Mouse (Mus musculus) testis, adult 2 months (tissue): ENCODE results near the gene H2afz. TPM values are rescaled to one million over a fixed set of nuclear protein-coding genes. Genes with fewer than 3 reads are reported as not detected.

Experiments used
- H3K27ac ChIP-seq: fragments of 200-500 bp; 2 replicates; pipeline ENCODE4 v1.5.1; 2012; ENCODE audit warnings: low read depth, low read length; ENCODE audit not compliant: control insufficient read depth, insufficient read depth
- H3K27me3 ChIP-seq: fragments of 200-500 bp; 2 replicates; pipeline ENCODE4 v1.6.1; 2012; ENCODE audit warnings: mild to moderate bottlenecking, low read length, moderate library complexity; ENCODE audit not compliant: control insufficient read depth, insufficient read depth
- H3K36me3 ChIP-seq: fragments of 200-500 bp; 2 replicates; pipeline ENCODE4 v1.6.1; 2012; ENCODE audit warnings: mild to moderate bottlenecking, low read length; ENCODE audit not compliant: control insufficient read depth, insufficient read depth
- H3K4me1 ChIP-seq: fragments of 200-500 bp; 2 replicates; pipeline ENCODE4 v1.6.1; 2012; ENCODE audit warnings: low read length; ENCODE audit not compliant: control insufficient read depth, insufficient read depth
- H3K4me3 ChIP-seq: fragments of 200-500 bp; 2 replicates; pipeline ENCODE4 v1.5.1; 2012; ENCODE audit warnings: low read depth, mild to moderate bottlenecking, low read length, moderate library complexity, mixed read lengths; ENCODE audit not compliant: control insufficient read depth
- CTCF ChIP-seq: fragments of 200-500 bp; IDR thresholded peaks from 2 replicates; pipeline ENCODE4 v1.5.1; 2012; ENCODE audit warnings: low read depth, mild to moderate bottlenecking, inconsistent platforms, low read length, moderate library complexity; ENCODE audit not compliant: control insufficient read depth, insufficient read depth, insufficient replicate concordance
- POLR2A ChIP-seq: fragments of 200-500 bp; IDR thresholded peaks from 2 replicates; pipeline ENCODE4 v1.6.1; 2012; ENCODE audit warnings: low read depth, mild to moderate bottlenecking, inconsistent platforms, low read length, moderate library complexity; ENCODE audit not compliant: control insufficient read depth
- polyA plus RNA-seq: library from polyadenylated mRNA; depleted of rRNA; stranded (reverse); fragments of >200 nt; gene quantifications from 2 replicates; pipeline ENCODE4 v1.2.3, GENCODE M21; 2012

H2afz gene
- polyA plus RNA-seq, 1 experiment = 782 TPM

DNA sequence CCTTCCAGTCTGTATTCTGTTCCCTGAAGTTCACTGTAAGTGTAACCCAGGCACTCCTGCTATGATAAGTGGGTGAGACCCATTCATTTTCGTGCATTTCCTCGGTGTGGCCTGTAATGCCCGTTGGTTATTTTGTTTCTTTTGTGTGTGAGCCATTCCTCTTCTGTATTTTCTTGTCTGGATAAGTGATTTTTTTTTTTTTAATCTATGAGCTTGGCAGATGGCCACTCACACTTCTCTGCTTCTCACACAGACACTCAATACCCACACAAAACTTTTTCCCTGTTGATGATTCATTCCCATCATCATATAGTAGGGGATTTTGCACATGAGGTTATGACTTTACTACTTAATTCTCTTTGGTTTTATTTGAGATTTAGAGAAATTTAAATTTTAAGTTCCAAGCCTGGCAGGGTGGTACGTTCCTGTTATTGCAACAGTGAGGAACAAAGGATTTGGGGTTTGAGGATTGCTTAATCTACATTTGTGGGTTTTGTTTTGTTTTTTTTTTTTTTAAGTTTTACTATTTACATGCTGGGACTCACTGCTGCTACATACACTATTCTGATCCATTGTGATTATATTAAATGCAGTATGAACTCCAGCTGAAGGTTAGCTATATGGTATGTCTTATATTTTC lies 15.9 kb downstream of the H2afz start:
- Histone ChIP-seq H3K27ac (peak overlapping the region; percentile 44), H3K36me3 (no peaks in the 10 kb centered on the region)
- TF ChIP-seq CTCF = no peak
- TF ChIP-seq POLR2A = no peak

GRCm38 (mm10) chr3:137881093-137881492 lies 16.8 kb downstream of the H2afz start:
- no peak overlapping the region for H3K4me3 ChIP-seq
- H3K27me3 ChIP-seq = no peaks in the 10 kb centered on the region
- H3K27ac ChIP-seq = no peak overlapping the region
- no peaks in the 10 kb centered on the region for H3K36me3 ChIP-seq
- H3K4me1 ChIP-seq = no peaks in the 10 kb centered on the region
- no peak for TF ChIP-seq POLR2A
- no peak for TF ChIP-seq CTCF

More for the DNA sequence above, 15.9 kb downstream of the H2afz start:
- Histone ChIP-seq H3K4me1 (no peaks in the 10 kb centered on the region), H3K27me3 (no peaks in the 10 kb centered on the region), H3K4me3 (peak overlapping the region; percentile 15; the same call in 1 of the 2 replicates)

- Histone ChIP-seq H3K4me1 (no peaks in the 10 kb centered on the region), H3K4me3 (no peak overlapping the region), H3K36me3 (no peaks in the 10 kb centered on the region), H3K27me3 (no peaks in the 10 kb centered on the region), H3K27ac (no peak overlapping the region)
- no peak for TF ChIP-seq CTCF
- no peak for TF ChIP-seq POLR2A
These were observed 23.7 kb downstream of the H2afz start for GRCm38 (mm10) chr3:137887961-137888360.

DNA sequence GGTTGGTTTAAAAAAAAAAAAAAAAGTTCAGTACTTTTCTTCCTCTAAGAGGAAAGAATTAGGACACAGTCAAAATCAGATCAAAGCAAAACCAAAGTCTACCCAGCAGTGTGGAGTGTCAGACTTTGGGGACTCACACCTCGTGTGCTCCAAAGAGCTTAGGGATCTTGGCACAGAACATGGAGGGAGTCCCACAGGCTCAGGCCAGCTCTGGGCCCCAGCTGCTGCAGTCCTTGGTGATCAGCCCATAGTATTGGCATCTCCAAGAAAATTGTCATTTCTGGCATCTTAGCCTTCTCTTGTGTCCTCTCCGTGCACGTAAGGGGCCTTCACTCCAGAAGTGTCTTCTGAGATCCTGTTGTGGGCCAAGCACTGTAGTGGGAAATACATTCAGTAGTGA lies 26.8 kb downstream of the H2afz start:
- no peaks in the 10 kb centered on the region; the same call in 1 of the 2 replicates for H3K36me3 ChIP-seq

GRCm38 (mm10) chr3:137892118-137892517 lies 27.8 kb downstream of the H2afz start:
- no peak for TF ChIP-seq CTCF
- no peak for TF ChIP-seq POLR2A
- no peaks in the 10 kb centered on the region; the same call in 1 of the 2 replicates for H3K36me3 ChIP-seq

More for the DNA sequence above, 26.8 kb downstream of the H2afz start:
- H3K27me3 ChIP-seq = no peaks in the 10 kb centered on the region
- TF ChIP-seq CTCF = no peak
- TF ChIP-seq POLR2A = no peak
- H3K4me3 ChIP-seq = no peak overlapping the region
- no peak overlapping the region for H3K27ac ChIP-seq
- no peaks in the 10 kb centered on the region for H3K4me1 ChIP-seq

DNA sequence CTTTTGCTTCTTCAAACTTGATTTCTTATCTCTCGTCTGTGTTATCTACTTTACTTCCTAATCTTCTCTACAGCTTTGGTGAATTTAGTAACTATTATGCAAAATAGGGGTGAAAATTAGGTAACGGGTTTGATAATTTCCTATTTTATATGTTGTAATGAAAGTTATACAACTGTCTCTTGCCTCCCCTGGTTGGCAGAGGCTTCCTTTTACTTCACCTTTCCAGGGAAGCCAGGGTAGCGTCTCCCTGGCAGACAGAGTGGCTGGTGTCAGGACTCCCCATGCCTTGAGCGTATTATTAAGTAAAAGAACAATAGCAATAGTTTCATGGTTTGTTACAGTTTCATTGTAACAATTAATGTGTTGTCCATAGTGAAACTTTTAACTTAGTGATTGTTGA lies 29.5 kb downstream of the H2afz start:
- TF ChIP-seq CTCF = no peak
- TF ChIP-seq POLR2A = no peak
- no peak overlapping the region for H3K4me3 ChIP-seq

More at GRCm38 (mm10) chr3:137892118-137892517, 27.8 kb downstream of the H2afz start:
- Histone ChIP-seq H3K4me1 (no peaks in the 10 kb centered on the region), H3K4me3 (no peak overlapping the region), H3K27me3 (no peaks in the 10 kb centered on the region), H3K27ac (no peak overlapping the region)

GRCm38 (mm10) chr3:137895196-137895595 lies 30.9 kb downstream of the H2afz start:
- no peaks in the 10 kb centered on the region for H3K27me3 ChIP-seq
- H3K36me3 ChIP-seq = no peaks in the 10 kb centered on the region; the same call in 1 of the 2 replicates
- H3K27ac ChIP-seq = no peak overlapping the region
- H3K4me1 ChIP-seq = no peaks in the 10 kb centered on the region
- TF ChIP-seq CTCF (peak; percentile 64; the same call in 1 of the 2 replicates), POLR2A (no peak)
- no peak overlapping the region for H3K4me3 ChIP-seq

More for the DNA sequence above, 29.5 kb downstream of the H2afz start:
- no peak overlapping the region for H3K27ac ChIP-seq
- no peaks in the 10 kb centered on the region; the same call in 1 of the 2 replicates for H3K36me3 ChIP-seq
- H3K4me1 ChIP-seq = no peaks in the 10 kb centered on the region
- H3K27me3 ChIP-seq = no peaks in the 10 kb centered on the region
